Mouse (Mus musculus) gastrocnemius, adult 2 months (tissue): ENCODE measurements around the gene Ppm1a. TPM values are rescaled to one million over a fixed set of nuclear protein-coding genes. Genes with fewer than 3 reads are reported as not detected.

Experiments
- DNase-seq: peaks from one replicate; pipeline ENCODE4 v3.0.0; 2022
- H3K27ac ChIP-seq: fragments of 200-600 bp; 2 replicates; pipeline ENCODE4 v1.8.1; 2022; ENCODE audit warnings: mild to moderate bottlenecking
- H3K4me3 ChIP-seq: fragments of 200-600 bp; 2 replicates; pipeline ENCODE4 v1.8.1; 2022; ENCODE audit warnings: mild to moderate bottlenecking, moderate library complexity
- CTCF ChIP-seq: fragments of 200-600 bp; IDR thresholded peaks from 2 replicates; pipeline ENCODE4 v1.8.1; 2022; ENCODE audit warnings: antibody characterized with exemption, mild to moderate bottlenecking, moderate library complexity
- intact Hi-C: fragments of 180-260 bp; cut with DNase I; formaldehyde crosslinking; loops from one replicate; pipeline ENCODE4 v1.15.1; 2025
- total RNA-seq, 2 experiments: library from RNA; stranded (reverse); gene quantifications; 2 replicates each; pipeline ENCODE4 v1.2.3; 2021

Ppm1a gene
- total RNA-seq, 2 experiments from 2014 or later: 295 to 308 TPM

GRCm38 (mm10) chr12:72793983-72794382, 36.7 kb downstream of the Ppm1a start:
- H3K27ac ChIP-seq: no peak overlapping the region
- intact Hi-C loops: no loop called here
- no peak for TF ChIP-seq CTCF
- no peak for DNase-seq
- H3K4me3 ChIP-seq: no peak overlapping the region

GRCm38 (mm10) chr12:72809798-72810197, 52.5 kb downstream of the Ppm1a start:
- Histone ChIP-seq H3K4me3 (no peak overlapping the region), H3K27ac (no peak overlapping the region)
- no peak for TF ChIP-seq CTCF
- intact Hi-C loops: no loop called here
- DNase-seq: no peak

GRCm38 (mm10) chr12:72811588-72811987, 54.3 kb downstream of the Ppm1a start:
- Histone ChIP-seq H3K4me3 (no peak overlapping the region), H3K27ac (no peak overlapping the region)
- TF ChIP-seq CTCF: no peak
- intact Hi-C loops: no loop called here
- no peak for DNase-seq

GRCm38 (mm10) chr12:72820940-72821431, 63.7 kb downstream of the Ppm1a start:
- peak; percentile 36 for DNase-seq

GRCm38 (mm10) chr12:72821589-72821988, 64.3 kb downstream of the Ppm1a start:
- TF ChIP-seq CTCF: no peak
- intact Hi-C loops: no loop called here
- Histone ChIP-seq H3K4me3 (peak overlapping the region; percentile 69), H3K27ac (peak overlapping the region; percentile 65)
- no peak for DNase-seq

More at GRCm38 (mm10) chr12:72820940-72821431, 63.7 kb downstream of the Ppm1a start:
- H3K27ac ChIP-seq: peak overlapping the region; percentile 65
- no peak for TF ChIP-seq CTCF
- H3K4me3 ChIP-seq: peak overlapping the region; percentile 69
- intact Hi-C loops: no loop called here

- TF ChIP-seq CTCF: no peak
- H3K27ac ChIP-seq: no peak overlapping the region
Measured at GRCm38 (mm10) chr12:72825656-72826055, 68.4 kb downstream of the Ppm1a start.

GRCm38 (mm10) chr12:72828846-72829556, 71.7 kb downstream of the Ppm1a start:
- intact Hi-C loops: no loop called here

More at GRCm38 (mm10) chr12:72825656-72826055, 68.4 kb downstream of the Ppm1a start:
- H3K4me3 ChIP-seq: no peak overlapping the region
- intact Hi-C loops: no loop called here
- no peak for DNase-seq

GRCm38 (mm10) chr12:72829777-72830176, 72.5 kb downstream of the Ppm1a start:
- Histone ChIP-seq H3K27ac (no peak overlapping the region), H3K4me3 (no peak overlapping the region)
- intact Hi-C loops: loop anchor here (5.0 kb wide), 1 partner anchor 67 kb away; no protein-coding TSS in a partner anchor
- TF ChIP-seq CTCF: no peak
- no peak for DNase-seq

More at GRCm38 (mm10) chr12:72828846-72829556, 71.7 kb downstream of the Ppm1a start:
- no peak for TF ChIP-seq CTCF
- Histone ChIP-seq H3K27ac (no peak overlapping the region), H3K4me3 (no peak overlapping the region)
- DNase-seq: no peak

GRCm38 (mm10) chr12:72830317-72830716, 73.1 kb downstream of the Ppm1a start:
- intact Hi-C loops: loop anchor here (5.0 kb wide), 1 partner anchor 68 kb away; no protein-coding TSS in a partner anchor
- no peak for TF ChIP-seq CTCF
- no peak overlapping the region for H3K4me3 ChIP-seq
- DNase-seq: no peak
- H3K27ac ChIP-seq: no peak overlapping the region

- peak overlapping the region; percentile 63 for H3K27ac ChIP-seq
- intact Hi-C loops: loop anchor here (5.0 kb wide), 1 partner anchor 70 kb away; no protein-coding TSS in a partner anchor
- peak overlapping the region; percentile 69 for H3K4me3 ChIP-seq
- peak; percentile 75 for DNase-seq
- TF ChIP-seq CTCF: no peak
Measured at GRCm38 (mm10) chr12:72831711-72832432, 74.6 kb downstream of the Ppm1a start.

- no peak for DNase-seq
Measured at GRCm38 (mm10) chr12:72834773-72835517, 77.7 kb downstream of the Ppm1a start.

GRCm38 (mm10) chr12:72835518-72836015, 78.3 kb downstream of the Ppm1a start:
- Histone ChIP-seq H3K4me3 (no peak overlapping the region), H3K27ac (no peak overlapping the region)
- DNase-seq: no peak
- intact Hi-C loops: no loop called here
- peak; percentile 33; the same call in 1 of the 2 replicates for TF ChIP-seq CTCF

More at GRCm38 (mm10) chr12:72834773-72835517, 77.7 kb downstream of the Ppm1a start:
- H3K27ac ChIP-seq: no peak overlapping the region
- H3K4me3 ChIP-seq: no peak overlapping the region
- TF ChIP-seq CTCF: peak; percentile 52
- intact Hi-C loops: loop anchor here (5.0 kb wide), 1 partner anchor 73 kb away; no protein-coding TSS in a partner anchor
